Mouse (Mus musculus) left cerebral cortex, postnatal 4 days (tissue): ENCODE measurements at regions not wholly inside any gene's neighbourhood (a gene's known extent, or its start where the extent isn't known, plus 50 kb on each side); places are given as distances from the start of the nearest gene placed in this dataset.
A peak's percentile ranks its signal among the peaks of the same experiment; 100 is the strongest.

ENCODE experiments used
- DNase-seq: peaks from one replicate; pipeline ENCODE4 v3.0.0-alpha.2; 2022
- intact Hi-C: fragments of 180-260 bp; cut with DNase I; formaldehyde crosslinking; loops from one replicate; pipeline ENCODE4 v1.15.1; 2025

DNA sequence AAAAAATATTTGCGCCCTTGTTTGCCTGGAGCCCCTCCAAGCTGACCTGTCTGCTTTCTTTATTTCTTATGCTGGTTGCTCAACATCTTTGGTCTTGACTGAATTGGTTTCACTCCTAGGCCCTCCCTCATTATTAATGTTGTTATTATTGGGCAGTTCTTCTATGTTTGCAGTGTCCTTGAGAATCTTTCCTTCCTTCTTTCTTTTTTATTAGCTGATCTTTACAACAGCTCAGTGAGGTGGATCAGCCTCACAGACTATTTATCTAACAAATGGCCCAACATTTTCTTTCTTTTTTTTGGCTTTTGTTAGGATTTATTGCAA, 117.9 kb upstream of the Slc30a5 start:
- intact Hi-C loops: no loop called here
- no peak for DNase-seq

DNA sequence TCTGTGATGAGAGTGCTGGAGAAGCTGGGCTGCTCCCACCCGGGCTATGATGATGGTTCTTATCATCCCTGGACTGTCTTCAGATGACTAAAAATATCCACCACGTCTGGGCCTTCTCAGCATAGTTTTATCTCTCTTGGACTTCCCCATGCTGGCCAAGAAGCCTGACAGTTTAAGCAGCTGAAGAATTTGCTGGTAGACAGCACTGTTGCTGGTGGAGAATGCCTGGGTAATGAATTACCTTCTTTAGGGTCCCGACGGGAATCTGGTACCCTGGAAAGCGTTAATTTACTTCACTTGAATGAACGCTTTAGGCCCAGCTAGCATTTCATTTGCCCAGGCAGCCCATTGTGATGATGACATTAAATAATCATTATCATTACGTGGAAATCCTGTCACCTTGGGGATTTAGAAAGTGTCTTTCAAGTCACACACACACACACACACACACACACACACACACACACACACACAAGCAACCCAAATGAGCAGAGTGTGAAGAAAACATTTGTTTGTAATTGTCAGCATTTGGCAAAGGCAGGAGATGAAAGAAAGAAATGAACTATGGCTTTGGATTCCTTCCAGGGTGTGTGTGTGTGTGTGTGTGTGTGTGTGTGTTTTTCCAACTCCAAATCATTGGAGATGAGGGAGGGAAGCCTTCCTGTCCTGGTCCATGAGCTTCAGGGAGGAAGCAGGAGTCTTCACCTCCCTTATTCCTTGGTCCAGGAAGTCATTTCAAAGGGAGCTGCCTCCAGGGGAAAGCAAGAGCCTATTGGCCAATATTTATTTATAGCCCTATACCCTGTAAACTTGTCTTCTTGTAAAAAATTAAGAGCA, 117.3 kb upstream of the Slc30a5 start:
- DNase-seq: no peak
- intact Hi-C loops: no loop called here

DNA sequence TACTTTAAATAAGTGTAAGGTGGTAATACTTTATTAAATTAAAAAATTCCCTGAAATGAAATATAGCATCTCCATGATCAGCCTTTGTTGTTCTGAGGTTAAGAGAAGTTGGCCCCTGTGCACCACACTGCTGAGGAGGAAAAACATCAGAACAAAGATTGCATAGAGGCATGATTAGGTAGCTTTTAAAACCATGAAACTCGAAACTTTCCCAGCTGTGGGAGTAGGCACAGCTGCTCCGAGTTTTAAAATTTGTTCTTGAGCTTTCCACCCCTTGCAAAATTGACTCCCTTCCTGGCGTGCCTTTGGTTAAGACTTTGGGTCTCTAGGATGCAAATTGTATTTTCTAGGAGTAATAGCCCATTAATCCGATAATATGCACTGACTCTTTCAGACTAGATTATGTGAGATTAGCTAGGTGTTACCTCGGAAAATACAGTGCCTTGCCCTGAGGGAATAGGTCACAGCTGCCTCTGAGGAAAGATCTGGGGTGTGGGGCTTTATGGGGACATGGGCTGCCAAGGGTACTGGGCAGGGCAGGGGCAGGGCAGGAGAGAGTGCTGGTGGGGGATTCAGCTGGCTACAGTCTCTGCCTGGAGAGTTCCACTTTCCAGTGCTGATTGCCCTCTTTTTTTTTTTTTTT, 110.1 kb upstream of the Slc30a5 start:
- DNase-seq: no peak
- intact Hi-C loops: no loop called here

DNA sequence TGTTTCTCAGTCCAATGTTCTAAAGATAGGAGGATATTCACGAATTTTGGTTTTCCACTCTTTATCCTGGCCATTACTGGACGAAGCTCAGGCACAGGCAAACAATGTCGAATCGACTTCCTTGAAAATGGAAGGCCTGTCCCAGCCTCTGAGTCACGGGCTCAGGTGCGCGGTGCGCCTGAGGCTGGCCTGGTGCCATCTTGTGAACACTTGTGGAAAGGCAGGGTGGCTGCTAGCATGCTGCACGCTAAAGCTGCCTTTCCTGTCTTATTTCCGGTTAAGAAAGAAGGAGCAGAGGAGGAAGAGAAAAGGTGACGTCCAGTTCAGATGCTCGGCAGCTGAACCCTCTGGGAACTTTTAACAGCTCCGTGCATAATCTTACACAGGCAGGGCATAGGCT, 107.6 kb upstream of the Slc30a5 start:
- intact Hi-C loops: no loop called here
- peak; percentile 17 for DNase-seq

DNA sequence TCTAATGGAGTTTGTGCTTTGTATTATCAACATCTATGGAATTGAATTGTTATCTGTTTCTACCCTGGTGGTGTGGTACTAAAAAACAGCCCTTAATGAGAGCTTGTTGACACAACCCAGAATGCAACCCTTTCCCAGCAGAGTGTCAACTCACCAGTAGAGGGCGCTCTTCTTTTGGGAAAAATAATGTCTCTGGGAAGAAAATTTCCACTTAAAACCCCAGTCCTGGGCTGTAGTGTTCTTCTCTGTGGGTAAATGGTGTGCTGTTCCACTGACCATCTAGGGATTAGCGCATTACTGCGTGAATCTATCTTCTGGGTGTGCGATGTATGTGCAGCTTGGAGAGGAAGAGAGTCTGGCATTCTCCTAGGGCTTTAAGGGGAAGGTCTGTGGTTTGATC, 106.5 kb upstream of the Slc30a5 start:
- intact Hi-C loops: loop anchor here (5.0 kb wide), 1 partner anchor 753 kb away; no protein-coding TSS in a partner anchor
- DNase-seq: peak; percentile 32

DNA sequence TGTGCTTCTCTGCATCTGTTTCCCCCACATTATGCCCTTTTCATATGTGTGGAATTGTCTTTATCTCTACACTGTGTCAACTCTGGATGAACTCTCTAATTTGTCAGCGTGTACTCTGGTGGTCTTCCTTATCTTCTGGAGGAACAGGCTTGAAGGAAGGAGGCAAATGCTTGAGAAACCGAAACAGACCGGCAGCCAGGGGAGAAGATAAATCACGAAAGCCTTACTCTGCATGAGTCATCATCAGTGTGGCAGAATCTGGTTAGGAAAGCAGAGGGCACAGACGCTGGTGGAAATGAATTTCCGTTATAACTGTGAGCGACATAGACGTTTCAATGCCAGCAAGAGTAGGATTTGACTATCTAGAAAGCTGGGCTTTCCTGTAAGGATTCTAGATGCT, 100.0 kb upstream of the Slc30a5 start:
- intact Hi-C loops: no loop called here
- no peak for DNase-seq

DNA sequence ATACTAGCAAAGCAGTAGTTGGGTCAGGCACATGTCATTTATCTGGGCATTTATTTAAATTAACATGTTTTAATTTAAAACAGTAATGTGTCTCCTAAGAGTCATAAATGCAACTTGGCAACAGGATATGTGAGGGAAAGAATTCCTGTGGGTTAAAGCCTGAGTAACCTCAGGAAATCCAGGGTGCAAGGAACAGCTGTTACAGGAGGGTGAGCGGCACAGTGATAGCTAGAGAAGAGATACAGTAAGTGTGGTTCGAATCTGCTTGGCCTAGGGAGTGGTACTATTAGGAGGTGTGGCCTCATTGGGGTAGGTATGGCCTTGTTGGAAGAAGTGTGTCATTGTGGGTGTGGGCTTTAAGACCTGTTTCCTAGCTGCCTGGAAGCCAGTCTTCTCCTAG, 66.3 kb upstream of the Slc30a5 start:
- DNase-seq: no peak
- intact Hi-C loops: no loop called here

DNA sequence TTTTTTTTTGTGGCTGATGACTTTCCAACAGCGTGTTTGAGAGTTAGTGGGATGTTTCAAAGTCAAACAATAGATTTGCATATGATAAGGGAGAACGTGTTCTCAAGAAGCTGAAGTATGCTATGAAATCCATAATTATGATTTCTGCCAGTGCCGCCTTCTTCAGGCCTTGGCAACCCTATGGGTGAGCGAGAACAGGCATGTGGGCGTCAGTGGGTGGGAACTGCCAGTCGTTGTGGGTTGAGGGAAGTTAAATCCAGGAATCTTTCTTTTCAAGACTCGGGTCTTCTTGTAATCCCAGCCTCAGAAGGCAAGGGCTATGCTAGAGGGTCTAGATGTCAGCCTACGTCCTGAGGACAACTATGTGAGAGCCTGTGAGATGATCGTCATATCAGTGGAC, 60.6 kb upstream of the Slc30a5 start:
- no peak for DNase-seq
- intact Hi-C loops: loop anchor here (5.0 kb wide), 1 partner anchor 798 kb away; no protein-coding TSS in a partner anchor

DNA sequence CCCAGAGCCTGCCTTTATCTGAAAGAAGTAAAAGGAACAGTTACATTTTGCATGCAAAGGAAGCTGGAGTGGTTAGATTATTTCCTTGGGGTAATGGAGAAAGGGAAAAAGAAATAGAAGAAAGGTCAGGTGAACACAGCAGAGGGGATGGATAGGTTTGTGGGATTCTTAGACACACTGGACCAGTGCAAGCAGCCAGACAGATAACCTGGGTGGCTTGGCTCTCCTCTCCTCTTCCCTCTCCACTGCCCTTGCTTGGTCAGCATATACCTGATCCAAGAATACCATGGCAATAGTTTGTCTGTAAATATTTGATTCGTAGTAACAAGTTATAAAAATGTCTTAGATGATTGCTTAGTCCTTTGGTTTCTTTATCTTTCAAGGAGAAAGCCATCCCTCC, 59.9 kb upstream of the Slc30a5 start:
- intact Hi-C loops: loop anchor here (5.0 kb wide), 1 partner anchor 799 kb away; no protein-coding TSS in a partner anchor
- no peak for DNase-seq

DNA sequence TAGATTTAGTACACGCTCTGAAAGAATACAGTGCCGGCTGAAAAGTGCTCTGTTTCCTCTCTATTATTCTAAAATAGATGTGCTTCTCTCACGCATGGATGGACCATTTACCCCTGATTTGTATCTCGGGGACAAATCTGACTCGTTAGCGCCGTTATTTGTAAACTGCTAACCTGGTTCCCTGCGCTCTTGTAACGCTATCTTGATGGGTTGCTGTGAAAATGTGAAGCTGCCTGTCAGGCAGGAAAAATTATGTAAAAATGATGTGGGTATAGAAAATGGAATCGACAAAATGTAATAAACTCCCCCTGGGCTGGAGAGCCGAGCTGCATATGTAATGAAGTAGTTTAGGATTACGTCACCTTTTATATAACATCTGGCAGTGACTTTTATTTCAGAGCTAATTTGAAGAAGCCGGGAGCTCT, 59.4 kb upstream of the Slc30a5 start:
- DNase-seq: no peak
- intact Hi-C loops: loop anchor here (5.0 kb wide), 1 partner anchor 800 kb away; no protein-coding TSS in a partner anchor

DNA sequence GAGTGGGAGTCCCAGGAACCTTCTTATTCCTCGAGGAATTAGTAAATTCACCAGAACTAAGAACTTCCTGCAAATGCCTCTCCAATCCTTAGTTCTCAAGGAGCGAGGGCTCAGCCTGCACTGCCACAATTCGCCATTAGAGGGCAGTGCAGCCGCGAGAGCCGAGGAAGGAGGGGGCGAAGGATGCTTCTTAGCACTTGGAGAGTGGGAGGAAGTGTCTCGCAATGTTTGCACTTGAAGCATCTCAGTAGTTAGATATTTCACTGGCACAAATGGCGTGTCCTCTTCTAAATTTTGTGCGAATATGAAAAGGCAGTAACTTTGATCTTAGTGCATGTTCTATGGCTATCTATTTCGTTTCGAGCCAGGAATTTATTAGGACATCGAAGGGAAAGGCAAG, 59.0 kb upstream of the Slc30a5 start:
- intact Hi-C loops: loop anchor here (5.0 kb wide), 1 partner anchor 800 kb away; no protein-coding TSS in a partner anchor
- peak; percentile 60 for DNase-seq

DNA sequence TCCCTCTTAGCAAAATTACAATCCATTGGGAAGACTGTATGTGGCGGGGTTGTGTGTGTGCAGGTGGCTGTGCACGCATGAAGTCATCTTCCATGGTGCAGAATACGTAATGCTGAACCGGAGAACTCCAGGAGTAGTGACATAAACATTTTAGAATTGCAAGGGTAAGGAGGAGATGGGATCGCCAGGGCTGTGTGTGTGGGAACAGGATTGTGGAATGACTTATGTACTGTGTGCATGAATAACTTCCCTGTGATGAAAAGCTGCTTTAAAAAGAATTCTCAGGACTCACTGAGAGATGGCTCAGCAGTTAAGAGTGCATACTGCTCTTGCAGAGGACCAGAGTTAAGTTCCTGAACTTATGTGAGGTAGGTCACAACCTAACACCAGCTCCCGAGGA, 57.2 kb upstream of the Slc30a5 start:
- DNase-seq: no peak
- intact Hi-C loops: loop anchor here (5.0 kb wide), 1 partner anchor 802 kb away; no protein-coding TSS in a partner anchor

DNA sequence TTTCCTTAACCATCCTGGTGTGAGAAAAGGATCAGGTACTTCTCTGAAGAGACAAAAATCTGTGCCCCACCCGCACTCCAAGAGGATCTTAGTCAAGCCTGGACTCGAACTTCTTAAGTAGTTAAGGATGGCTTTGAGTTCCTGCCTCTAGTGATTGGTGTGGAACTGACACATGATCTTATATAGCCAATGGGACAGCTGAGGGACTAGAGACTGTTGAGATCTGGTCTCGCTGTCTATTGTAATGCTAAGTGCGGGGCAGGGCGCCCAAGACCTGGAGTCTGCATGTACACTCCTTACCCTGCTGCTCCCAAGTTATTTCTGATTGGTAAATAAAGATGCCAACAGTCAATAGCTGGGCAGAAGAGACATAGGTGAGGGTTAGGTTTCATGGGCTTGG, 55.3 kb upstream of the Slc30a5 start:
- no peak for DNase-seq
- intact Hi-C loops: no loop called here

DNA sequence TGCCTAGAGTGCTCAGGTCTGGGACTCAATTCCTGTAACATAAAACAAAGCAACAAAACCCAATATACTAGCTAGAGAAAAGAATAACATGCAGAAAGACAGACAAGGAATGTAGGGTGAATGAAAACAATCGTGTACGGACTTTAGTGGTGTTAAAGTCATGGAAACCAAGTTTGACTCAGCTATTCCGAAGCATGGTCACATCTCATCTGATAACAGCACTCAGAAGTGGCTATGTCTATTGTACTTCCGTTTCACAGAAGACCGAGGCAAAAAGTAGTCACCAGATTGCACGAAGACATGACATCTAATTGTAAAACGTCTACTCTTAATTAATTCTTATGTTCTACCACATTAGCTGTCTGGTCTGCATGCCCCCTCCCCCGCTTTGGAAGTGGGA, 50.5 kb upstream of the Slc30a5 start:
- intact Hi-C loops: no loop called here
- DNase-seq: no peak
